Mouse (Mus musculus) effector memory CD4-positive, alpha-beta T cell, adult 5 months (primary cell): Measurements from ENCODE around the gene Wdr26. TPM values are rescaled to one million over a fixed set of nuclear protein-coding genes. Genes with fewer than 3 reads are reported as not detected.

ENCODE experiments used
- polyA plus RNA-seq: library from polyadenylated mRNA; unstranded; fragments of 100-300 nt; shearing (Covaris generic); gene quantifications from one replicate; pipeline ENCODE4 v1.2.1, GENCODE M21; 2017

Gene Wdr26
- 85.0 TPM for polyA plus RNA-seq

DNA sequence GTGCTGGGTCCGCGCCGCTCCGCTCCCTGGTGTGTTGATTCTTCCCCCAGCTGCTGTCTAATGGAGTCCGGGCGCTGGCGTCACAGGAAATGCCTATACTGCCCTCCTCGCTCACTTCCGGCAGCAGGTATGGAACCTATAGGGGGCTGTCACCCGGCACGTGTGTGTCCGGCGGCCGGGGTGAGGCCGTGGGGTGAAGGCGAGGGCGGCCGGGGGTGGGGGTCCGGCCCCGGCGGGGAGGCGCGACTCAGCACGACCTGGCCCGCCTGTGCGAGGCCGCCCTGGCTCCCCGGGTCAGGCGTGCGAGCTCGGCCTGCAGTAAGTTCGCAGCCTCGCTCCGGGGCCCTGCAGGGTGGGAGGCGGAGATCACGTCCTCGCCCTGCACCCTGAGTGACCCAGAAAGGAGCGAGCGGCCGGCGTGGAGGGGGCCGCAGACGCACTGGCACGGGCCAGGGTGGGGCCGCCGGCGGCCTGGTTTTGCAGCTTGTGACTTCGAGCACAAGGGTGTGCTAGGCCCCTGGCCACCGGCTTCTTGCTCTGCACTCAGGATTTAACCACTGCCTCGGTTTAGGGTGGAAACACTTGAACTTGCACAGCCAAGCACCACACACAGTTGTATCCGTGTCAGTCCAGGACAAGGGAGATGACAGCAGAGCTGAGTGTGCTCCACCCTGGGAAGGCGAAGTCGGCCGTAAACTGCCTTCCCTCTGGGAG, at the start of gene Wdr26:
Gene Wdr26, minus strand, starts transcription at position 82 of the 714 bp plus-strand sequence.

GRCm38 (mm10) chr1:181143950-181144836, 67.6 kb downstream of the Wdr26 start, which contains the start of the genes Nvl and Cnih4:
Nvl (minus strand) TSS chr1:181144204.
Cnih4 (plus strand) TSS chr1:181144693.

Other genes with a start within 250 kb of the Wdr26 start
- gene Ephx1, start 191.1 kb downstream of the Wdr26 start, polyA plus RNA-seq: 56.8 TPM
- gene 9130409I23Rik, start 160.8 kb downstream of the Wdr26 start, polyA plus RNA-seq: not detected
- 26.2 TPM for gene Nvl, start 67.8 kb downstream of the Wdr26 start, polyA plus RNA-seq
- gene Cnih4, start 67.3 kb downstream of the Wdr26 start, polyA plus RNA-seq: 40.3 TPM
- 0.19 TPM for gene Cnih3, start 140.6 kb upstream of the Wdr26 start, polyA plus RNA-seq